Mouse (Mus musculus) megakaryocyte, embryonic 14.5 days (primary cell): Measurements from ENCODE around the gene 9530077C05Rik.

Source experiments
- FLI1 ChIP-seq: IDR thresholded peaks from 2 replicates; pipeline ENCODE4 v1.6.1; 2012; ENCODE audit warnings: low read length, inconsistent platforms, mixed read lengths
- GATA1 ChIP-seq: IDR thresholded peaks from 3 replicates; pipeline ENCODE4 v1.6.1; 2012; ENCODE audit warnings: mixed read lengths, low read length, inconsistent platforms, borderline replicate concordance

DNA sequence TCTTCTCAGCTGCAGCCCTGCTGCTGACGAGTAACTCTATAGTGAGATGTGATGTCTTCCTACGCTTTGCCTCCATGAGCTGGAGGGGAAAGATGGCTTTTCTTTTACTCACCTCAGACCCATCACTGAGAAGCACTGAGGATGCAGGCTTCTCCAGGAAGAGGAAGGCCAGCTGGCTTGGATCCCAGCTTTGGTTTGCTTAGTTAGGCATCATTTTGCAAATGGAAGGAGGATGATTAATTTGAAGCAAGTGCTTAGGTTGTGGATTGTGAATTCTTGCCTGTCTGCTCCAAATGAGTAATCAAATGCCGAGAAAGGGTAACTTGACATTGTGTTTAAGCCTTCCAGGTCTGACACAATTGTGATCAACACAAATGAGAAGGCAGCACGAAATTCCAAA is 12.3 kb upstream of the 9530077C05Rik start:
- no peak for TF ChIP-seq GATA1
- TF ChIP-seq FLI1, result no peak
